Mouse (Mus musculus): ENCODE measurements at regions not wholly inside any gene's neighbourhood (a gene's known extent, or its start where the extent isn't known, plus 50 kb on each side); places are given as distances from the start of the nearest gene placed in this dataset.
"Not testable (repeated sequence)": the region's sequence is repeated elsewhere in the genome, so short reads cannot be mapped to it uniquely, and the experiment has no call there.

- DNase-seq (ENCODE audit: extremely low spot score, low read depth, low spot score) = no peak
Measured at GRCm38 (mm10) chr2:114723971-114724666, 69.4 kb upstream of the Dph6 start.

- DNase-seq (ENCODE audit: extremely low spot score, low read depth, low spot score) = no peak
Measured at GRCm38 (mm10) chr2:114727197-114727596, 72.4 kb upstream of the Dph6 start.

- DNase-seq (ENCODE audit: extremely low spot score, low read depth, low spot score) = no peak
Measured at GRCm38 (mm10) chr2:114734861-114735569, 80.3 kb upstream of the Dph6 start.

- no peak for DNase-seq (ENCODE audit: extremely low spot score, low read depth, low spot score)
Measured at GRCm38 (mm10) chr2:114739421-114740212, 84.9 kb upstream of the Dph6 start.

GRCm38 (mm10) chr2:114763276-114763675, 108.5 kb upstream of the Dph6 start:
- no peak for DNase-seq (ENCODE audit: extremely low spot score, low read depth, low spot score)

GRCm38 (mm10) chr2:114773723-114774122, 119.0 kb upstream of the Dph6 start:
- DNase-seq (ENCODE audit: extremely low spot score, low read depth, low spot score) = not testable (repeated sequence)

- DNase-seq (ENCODE audit: extremely low spot score, low read depth, low spot score) = no peak
Measured at GRCm38 (mm10) chr2:114774278-114774677, 119.5 kb upstream of the Dph6 start.

- DNase-seq (ENCODE audit: extremely low spot score, low read depth, low spot score) = no peak
Measured at GRCm38 (mm10) chr2:114775532-114775931, 120.8 kb upstream of the Dph6 start.

- DNase-seq (ENCODE audit: extremely low spot score, low read depth, low spot score) = no peak
Measured at GRCm38 (mm10) chr2:114776176-114776575, 121.4 kb upstream of the Dph6 start.

- DNase-seq (ENCODE audit: extremely low spot score, low read depth, low spot score) = no peak
Measured at GRCm38 (mm10) chr2:114782450-114782849, 127.7 kb upstream of the Dph6 start.

GRCm38 (mm10) chr2:114784191-114784590, 129.4 kb upstream of the Dph6 start:
- no peak for DNase-seq (ENCODE audit: extremely low spot score, low read depth, low spot score)

GRCm38 (mm10) chr2:114788251-114788650, 133.5 kb upstream of the Dph6 start:
- no peak for DNase-seq (ENCODE audit: extremely low spot score, low read depth, low spot score)

GRCm38 (mm10) chr2:114796630-114797290, 142.0 kb upstream of the Dph6 start:
- DNase-seq (ENCODE audit: extremely low spot score, low read depth, low spot score) = no peak

- no peak for DNase-seq (ENCODE audit: extremely low spot score, low read depth, low spot score)
Measured at GRCm38 (mm10) chr2:114797291-114797650, 142.5 kb upstream of the Dph6 start.

GRCm38 (mm10) chr2:114803241-114803640, 148.5 kb upstream of the Dph6 start:
- no peak for DNase-seq (ENCODE audit: extremely low spot score, low read depth, low spot score)

- no peak for DNase-seq (ENCODE audit: extremely low spot score, low read depth, low spot score)
Measured at GRCm38 (mm10) chr2:114803928-114804327, 149.2 kb upstream of the Dph6 start.

GRCm38 (mm10) chr2:114805436-114806047, 150.8 kb upstream of the Dph6 start:
- no peak for DNase-seq (ENCODE audit: extremely low spot score, low read depth, low spot score)

- no peak for DNase-seq (ENCODE audit: extremely low spot score, low read depth, low spot score)
Measured at GRCm38 (mm10) chr2:114808046-114808445, 153.3 kb upstream of the Dph6 start.

- DNase-seq (ENCODE audit: extremely low spot score, low read depth, low spot score) = no peak
Measured at GRCm38 (mm10) chr2:114812141-114812902, 157.6 kb upstream of the Dph6 start.

GRCm38 (mm10) chr2:114812903-114813290, 158.1 kb upstream of the Dph6 start:
- peak; percentile 52 for DNase-seq (ENCODE audit: extremely low spot score, low read depth, low spot score)
